Mouse (Mus musculus) heart, embryonic 11.5 days (tissue): ENCODE measurements at regions not wholly inside any gene's neighbourhood (a gene's known extent, or its start where the extent isn't known, plus 50 kb on each side); places are given as distances from the start of the nearest gene placed in this dataset.

Experiments used
- ATAC-seq: fragments of 200-750 bp; cut with Nextera tagmentation; replicated peaks from 2 replicates; pipeline ENCODE4 v1.8.0; 2017; ENCODE audit warnings: moderate library complexity; ENCODE audit not compliant: insufficient number of reproducible peaks, low FRiP score, low TSS enrichment
- H3K27ac ChIP-seq: fragments of 300-500 bp; sonication (generic); 2 replicates; pipeline ENCODE4 v1.5.1; 2014; ENCODE audit warnings: mild to moderate bottlenecking, low read depth, low read length
- H3K27me3 ChIP-seq: fragments of 300-500 bp; sonication (generic); 2 replicates; pipeline ENCODE4 v1.6.1; 2014; ENCODE audit warnings: mild to moderate bottlenecking, low read length, mixed read lengths; ENCODE audit not compliant: control insufficient read depth, insufficient read depth
- H3K36me3 ChIP-seq: fragments of 300-500 bp; sonication (generic); 2 replicates; pipeline ENCODE4 v1.6.1; 2014; ENCODE audit warnings: mild to moderate bottlenecking, low read length, moderate library complexity, mixed read lengths; ENCODE audit not compliant: control insufficient read depth, insufficient read depth
- H3K4me1 ChIP-seq: fragments of 300-500 bp; sonication (generic); 2 replicates; pipeline ENCODE4 v1.6.1; 2014; ENCODE audit warnings: low read length; ENCODE audit not compliant: control insufficient read depth, insufficient read depth
- H3K4me2 ChIP-seq: fragments of 300-500 bp; sonication (generic); 2 replicates; pipeline ENCODE4 v1.6.1; 2014; ENCODE audit warnings: mild to moderate bottlenecking, moderate library complexity
- H3K4me3 ChIP-seq: fragments of 300-500 bp; sonication (generic); 2 replicates; pipeline ENCODE4 v1.5.1; 2014; ENCODE audit warnings: low read depth, low read length
- H3K9ac ChIP-seq: fragments of 300-500 bp; sonication (generic); 2 replicates; pipeline ENCODE4 v1.6.1; 2014; ENCODE audit warnings: mild to moderate bottlenecking, low read depth, low read length, moderate library complexity
- H3K9me3 ChIP-seq: fragments of 300-500 bp; sonication (generic); replicated peaks from 2 replicates; pipeline ENCODE4 v1.6.1; 2016; ENCODE audit warnings: low read length; ENCODE audit not compliant: control insufficient read depth
- WGBS: fragments of 180-500 bp; shearing (Covaris S2); extraction: QIAGEN DNeasy Blood & Tissue Kit; methylation state at CpG from one replicate; pipeline ENCODE4 v1.1.7; 2014; ENCODE audit not compliant: insufficient replicate concordance; 5-methylcytosine and 5-hydroxymethylcytosine counted together

DNA sequence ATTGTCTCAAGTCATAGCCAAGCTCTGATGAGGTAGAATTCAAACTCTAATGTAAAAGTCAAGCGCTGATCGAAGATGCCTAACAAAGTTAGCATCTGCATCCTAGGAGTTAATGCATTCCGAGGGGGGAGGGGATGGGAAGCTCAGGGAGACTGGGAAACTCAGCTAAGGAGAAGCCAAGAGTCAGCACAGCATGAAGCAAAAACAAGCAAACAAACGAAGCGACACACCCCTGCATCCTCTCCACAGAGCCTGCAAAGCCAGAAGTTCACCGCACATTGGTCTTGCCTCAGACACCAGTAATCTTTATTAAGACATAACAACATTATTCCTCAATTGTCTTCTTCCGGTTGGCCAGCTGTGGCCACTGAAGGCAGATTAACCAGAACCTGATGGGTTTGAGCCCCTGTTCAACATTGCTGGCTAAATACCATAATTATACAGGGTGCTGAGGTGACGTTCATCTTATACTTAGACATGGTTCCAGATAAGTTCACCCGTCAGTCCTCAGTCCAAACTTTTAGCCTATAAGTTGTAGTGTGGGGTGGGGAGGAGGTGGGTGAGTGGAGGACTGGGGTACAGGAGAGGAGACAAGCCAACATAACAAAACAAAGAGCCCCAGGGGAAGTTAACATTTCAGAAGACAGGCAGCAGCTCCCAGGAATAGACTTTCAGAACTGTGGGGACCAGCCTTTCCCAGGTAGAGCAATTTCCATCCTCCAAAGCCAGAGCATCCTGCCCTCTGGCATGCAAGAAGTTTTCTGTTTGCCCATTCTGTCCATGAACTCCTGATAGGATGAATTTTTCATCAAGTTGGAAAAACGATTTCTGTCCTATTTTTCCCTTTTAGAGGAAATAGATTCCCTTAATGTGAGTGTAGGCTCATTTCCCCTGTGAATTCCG is 213.3 kb upstream of the Gm5148 start:
- H3K4me2 ChIP-seq, result no peak overlapping the region
- 44% methylated on average over 11 of the region's 11 CpGs for WGBS

DNA sequence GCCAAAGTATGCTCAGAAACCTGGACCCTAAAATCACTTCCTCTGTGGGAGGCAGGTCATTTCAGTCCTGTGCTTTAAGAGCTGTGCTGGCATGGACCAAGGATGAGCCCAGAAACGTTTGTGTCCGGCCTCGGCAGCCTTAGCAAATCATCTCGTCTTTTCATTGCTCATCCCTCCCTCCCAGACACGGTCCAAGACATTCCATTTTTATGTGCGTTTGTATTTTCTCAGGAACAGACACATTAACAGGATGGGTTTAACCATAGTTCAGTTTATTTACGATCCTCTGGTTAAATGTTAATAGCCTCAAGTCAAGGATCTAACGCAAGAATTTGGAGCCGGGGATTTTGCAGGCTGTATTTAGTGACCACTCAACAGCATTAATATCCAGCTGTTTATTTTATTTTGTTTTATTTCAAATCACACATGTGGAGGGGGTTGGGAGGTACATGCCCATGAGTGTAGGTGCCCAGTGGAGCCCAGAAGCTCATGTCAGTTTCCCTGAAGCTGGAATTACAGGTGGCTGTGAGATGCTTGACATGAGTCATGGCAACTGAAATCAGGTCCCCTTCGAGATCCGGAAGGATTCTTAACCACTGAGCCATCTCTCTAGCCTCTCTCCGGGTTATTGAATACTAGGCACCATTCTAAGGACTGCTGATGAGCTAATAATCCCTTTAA is 212.1 kb upstream of the Gm5148 start:
- 78% methylated on average over 12 of the region's 12 CpGs for WGBS
- ATAC-seq, result no peak
- Histone ChIP-seq H3K27ac (no peak overlapping the region), H3K4me3 (no peak overlapping the region), H3K9me3 (no peaks in the 10 kb centered on the region), H3K4me2 (no peak overlapping the region), H3K4me1 (peaks cover 22% of the 10 kb centered on the region), H3K9ac (no peak overlapping the region), H3K27me3 (no peaks in the 10 kb centered on the region), H3K36me3 (no peaks in the 10 kb centered on the region)

More for the DNA sequence above, 213.3 kb upstream of the Gm5148 start:
- Histone ChIP-seq H3K9ac (no peak overlapping the region), H3K4me1 (peaks cover 22% of the 10 kb centered on the region), H3K36me3 (no peaks in the 10 kb centered on the region), H3K4me3 (no peak overlapping the region), H3K9me3 (no peaks in the 10 kb centered on the region), H3K27me3 (no peaks in the 10 kb centered on the region), H3K27ac (0 out of 2 replicates have a peak overlapping the region, but pooled peaks have one; percentile 11)
- no peak for ATAC-seq

DNA sequence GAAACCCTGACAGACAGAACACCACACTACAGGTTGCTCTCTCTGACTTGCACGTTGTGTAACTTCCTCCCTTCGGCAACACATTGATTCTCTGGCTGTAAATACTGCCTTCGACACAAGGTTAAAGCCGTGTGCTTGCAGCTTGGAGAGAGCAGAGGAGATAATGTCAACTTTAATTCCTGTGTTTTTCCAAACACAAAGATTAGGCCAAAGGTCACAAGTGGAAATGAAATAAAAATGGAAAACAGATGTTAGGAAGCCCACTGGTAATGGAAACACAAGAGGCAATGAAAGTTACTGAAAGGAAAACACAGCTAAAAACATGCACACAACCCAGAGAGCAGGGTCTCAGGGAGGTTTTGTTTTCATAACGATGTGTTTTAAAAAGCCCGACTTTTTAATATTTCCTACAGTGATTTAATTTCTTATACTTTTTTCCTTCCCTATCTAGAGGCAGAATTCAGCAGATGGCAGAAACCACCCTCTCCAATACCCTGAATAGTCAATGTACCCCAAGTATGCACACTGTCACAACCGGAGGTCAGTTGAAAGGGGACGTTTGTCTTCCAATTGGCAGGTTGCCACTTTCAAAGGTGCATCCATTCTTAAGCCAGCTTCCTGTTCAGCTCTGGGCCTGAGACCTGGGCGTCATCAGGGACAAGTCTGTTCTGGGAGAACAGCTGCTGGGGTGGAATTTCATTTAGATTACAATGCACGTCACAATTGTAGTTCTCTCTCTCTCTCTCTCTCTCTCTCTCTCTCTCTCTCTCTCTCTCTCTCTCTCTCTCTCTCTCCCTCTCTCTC is 210.8 kb upstream of the Gm5148 start:
- H3K4me2 ChIP-seq, result no peak overlapping the region
- 35% methylated on average over 10 of the region's 10 CpGs for WGBS
- H3K27ac ChIP-seq, result no peak overlapping the region

DNA sequence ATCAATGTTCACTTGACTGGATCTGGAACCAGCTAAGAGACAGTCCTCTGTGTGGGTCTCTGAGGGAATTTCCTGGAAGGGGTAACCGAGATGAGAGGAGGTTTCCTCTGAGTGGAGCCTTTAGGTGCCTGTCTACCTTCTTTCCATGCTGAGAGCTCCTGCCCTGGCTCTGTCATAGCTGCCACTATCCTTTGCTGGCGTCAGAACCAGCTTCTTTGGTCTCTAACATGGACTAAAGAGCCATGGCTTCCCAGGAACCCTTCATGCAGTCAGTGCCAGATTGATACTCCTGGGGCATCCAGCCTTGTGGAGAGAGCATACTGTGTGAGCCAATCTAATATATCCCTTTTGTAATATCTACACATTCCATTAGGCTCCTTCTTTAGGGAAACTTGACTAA is 209.9 kb upstream of the Gm5148 start:
- Histone ChIP-seq H3K9me3 (no peaks in the 10 kb centered on the region), H3K9ac (no peak overlapping the region), H3K4me3 (no peak overlapping the region), H3K27me3 (no peaks in the 10 kb centered on the region), H3K4me1 (peaks cover 22% of the 10 kb centered on the region), H3K4me2 (no peak overlapping the region), H3K36me3 (no peaks in the 10 kb centered on the region), H3K27ac (no peak overlapping the region)
- no peak for ATAC-seq
- WGBS, result 76% methylated on average over 2 of the region's 2 CpGs

More for the DNA sequence above, 210.8 kb upstream of the Gm5148 start:
- Histone ChIP-seq H3K4me1 (peaks cover 22% of the 10 kb centered on the region), H3K9me3 (no peaks in the 10 kb centered on the region), H3K27me3 (no peaks in the 10 kb centered on the region), H3K9ac (no peak overlapping the region), H3K36me3 (no peaks in the 10 kb centered on the region), H3K4me3 (no peak overlapping the region)
- no peak for ATAC-seq

DNA sequence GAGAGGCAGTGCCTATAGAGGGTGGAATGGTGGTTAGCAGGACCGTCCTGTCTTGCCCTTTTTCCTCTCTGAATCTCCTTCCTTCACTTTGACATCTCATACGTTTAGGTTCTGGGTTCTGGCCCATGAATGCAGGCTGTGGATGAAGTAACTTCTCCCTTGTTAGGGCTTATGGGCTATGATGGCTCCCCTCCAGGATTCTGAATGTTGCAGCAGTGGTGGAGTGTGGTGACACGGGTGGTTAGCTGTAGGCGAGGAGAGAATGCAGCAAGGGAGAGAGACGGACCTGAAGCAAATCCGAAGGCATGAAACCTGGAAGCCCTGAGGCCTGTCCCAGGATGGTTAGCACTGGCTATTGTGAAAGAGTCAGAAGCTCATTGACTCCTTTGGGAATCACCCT is 204.4 kb upstream of the Gm5148 start:
- Histone ChIP-seq H3K4me1 (no peaks in the 10 kb centered on the region), H3K9ac (no peak overlapping the region), H3K36me3 (no peaks in the 10 kb centered on the region), H3K4me2 (no peak overlapping the region), H3K9me3 (no peaks in the 10 kb centered on the region), H3K4me3 (no peak overlapping the region), H3K27ac (no peak overlapping the region), H3K27me3 (no peaks in the 10 kb centered on the region)
- no peak for ATAC-seq
- 78% methylated on average over 6 of the region's 6 CpGs for WGBS

DNA sequence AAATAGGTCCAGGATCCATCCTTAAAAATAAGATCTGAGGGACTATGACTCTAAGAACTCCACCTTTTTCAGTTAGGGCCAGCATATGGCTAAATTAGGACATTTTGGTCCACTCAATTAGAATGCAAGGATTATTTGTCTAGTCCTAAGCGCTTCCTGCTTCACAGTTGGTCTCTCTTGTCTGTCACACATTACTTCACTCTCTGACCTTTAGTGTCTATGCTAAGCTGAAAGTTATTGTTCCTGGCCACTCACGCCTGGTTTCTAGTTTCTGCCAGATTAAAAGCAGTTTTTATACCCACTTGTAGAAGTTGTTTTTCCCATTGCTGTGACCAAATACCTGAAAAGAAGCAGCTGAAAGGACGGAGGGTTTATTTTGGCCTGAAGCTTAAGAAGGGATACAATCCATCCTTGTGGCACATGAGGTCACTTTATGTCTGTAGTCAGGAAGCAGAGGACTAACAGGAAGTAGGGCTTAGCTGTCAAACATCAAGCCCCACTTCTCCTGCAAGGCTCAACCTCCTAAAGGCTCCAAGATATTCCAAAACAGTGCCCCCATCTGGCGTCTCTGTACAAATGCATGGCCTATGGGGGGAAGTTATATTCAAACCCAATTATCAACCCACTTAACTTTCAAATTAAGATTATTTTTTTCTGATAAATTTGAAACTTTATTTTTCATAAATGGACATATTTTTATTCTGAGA is 195.3 kb upstream of the Gm5148 start:
- Histone ChIP-seq H3K27ac (no peak overlapping the region), H3K4me3 (no peak overlapping the region), H3K4me1 (no peaks in the 10 kb centered on the region), H3K27me3 (no peaks in the 10 kb centered on the region), H3K4me2 (no peak overlapping the region), H3K9ac (no peak overlapping the region), H3K9me3 (no peaks in the 10 kb centered on the region), H3K36me3 (no peaks in the 10 kb centered on the region)
- WGBS, result 67% methylated on average over 4 of the region's 4 CpGs
- ATAC-seq, result no peak

DNA sequence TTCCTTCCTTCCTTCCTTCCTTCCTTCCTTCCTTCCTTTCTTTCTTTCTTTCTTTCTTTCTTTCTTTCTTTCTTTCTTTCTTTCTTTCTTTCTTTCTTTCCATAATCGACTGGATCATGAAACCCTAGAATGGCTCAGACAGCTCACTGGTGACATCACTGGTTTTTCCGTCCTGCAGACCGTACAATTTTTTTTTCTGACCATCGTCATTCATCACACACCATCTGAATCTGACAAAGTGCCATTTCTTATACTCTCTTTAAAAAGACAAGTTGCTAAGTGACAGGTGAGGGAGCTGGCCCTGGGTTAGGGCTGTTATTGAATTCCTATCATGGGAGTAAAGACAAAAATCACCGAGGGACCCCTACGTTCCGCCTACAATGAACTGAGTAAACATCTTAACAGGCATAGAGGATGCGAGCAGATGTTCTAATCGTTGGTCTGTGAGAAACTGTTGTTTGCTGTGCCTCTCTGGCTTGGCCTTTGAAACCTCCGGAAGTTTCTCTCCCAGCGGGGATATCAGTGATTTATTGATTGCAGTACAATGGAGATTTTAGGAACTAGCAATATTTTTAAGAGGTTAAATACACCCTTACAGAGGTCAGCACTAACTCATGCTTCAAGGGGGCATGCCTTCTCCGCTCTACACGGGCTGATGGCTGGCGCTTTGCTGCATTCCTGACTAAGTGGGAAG is 192.6 kb upstream of the Gm5148 start:
- no peak for ATAC-seq
- 44% methylated on average over 14 of the region's 14 CpGs for WGBS

More for the DNA sequence above, 192.6 kb upstream of the Gm5148 start:
- Histone ChIP-seq H3K4me2 (no peak overlapping the region), H3K9ac (no peak overlapping the region), H3K4me1 (no peaks in the 10 kb centered on the region), H3K9me3 (no peaks in the 10 kb centered on the region), H3K27me3 (no peaks in the 10 kb centered on the region), H3K4me3 (no peak overlapping the region), H3K27ac (no peak overlapping the region), H3K36me3 (no peaks in the 10 kb centered on the region)
